Mouse (Mus musculus): Measurements from ENCODE around the gene Ifna16. TPM values are rescaled to one million over a fixed set of nuclear protein-coding genes. Genes with fewer than 3 reads are reported as not detected.

Ifna16 gene
- not detected for total RNA-seq (2021)
- long read RNA-seq, experiment 1: 0 reads
- long read RNA-seq, experiment 2: 0 reads

GRCm38 (mm10) chr4:88676824-88677223 lies at the start of gene Ifna16:
Ifna16 (minus strand) TSS chr4:88676924.
- intact Hi-C loops (cut with DNase I): no loop called here
- DNase-seq: no peak

- intact Hi-C loops (cut with DNase I): no loop called here
These were observed 46.9 kb upstream of the Ifna16 start for GRCm38 (mm10) chr4:88723497-88724090.

GRCm38 (mm10) chr4:88721791-88722721 lies 45.3 kb upstream of the Ifna16 start, which contains the start of the genes Gm26566 and Klhl9:
Gm26566 (plus strand) TSS chr4:88721805.
Klhl9 (minus strand) TSS chr4:88722465.
- peak; percentile 90 to 92 for DNase-seq
- intact Hi-C loops (cut with DNase I): no loop called here

More at GRCm38 (mm10) chr4:88723497-88724090, 46.9 kb upstream of the Ifna16 start:
- DNase-seq: no peak

- DNase-seq: no peak
- intact Hi-C loops (cut with DNase I): no loop called here
These were observed 42.0 kb upstream of the Ifna16 start for GRCm38 (mm10) chr4:88718715-88719114.

GRCm38 (mm10) chr4:88715059-88715458 lies 38.3 kb upstream of the Ifna16 start:
- DNase-seq: peak; percentile 31 to 62
- intact Hi-C loops (cut with DNase I): no loop called here

- no peak for DNase-seq
- intact Hi-C loops (cut with DNase I): no loop called here
These were observed 37.6 kb upstream of the Ifna16 start for GRCm38 (mm10) chr4:88714281-88714680.

GRCm38 (mm10) chr4:88707128-88707826 lies 30.6 kb upstream of the Ifna16 start:
- DNase-seq: no peak
- intact Hi-C loops (cut with DNase I): no loop called here

- intact Hi-C loops (cut with DNase I): no loop called here
- DNase-seq: no peak
These were observed 29.2 kb upstream of the Ifna16 start for GRCm38 (mm10) chr4:88705924-88706323.

- DNase-seq: no peak
- intact Hi-C loops (cut with DNase I): no loop called here
These were observed 22.6 kb upstream of the Ifna16 start for GRCm38 (mm10) chr4:88699301-88699700.

- DNase-seq: no peak
- intact Hi-C loops (cut with DNase I): no loop called here
These were observed 22.1 kb upstream of the Ifna16 start for GRCm38 (mm10) chr4:88698781-88699180.

- intact Hi-C loops (cut with DNase I): loop anchor here (1.0 kb wide), 1 partner anchor 30 kb away; no protein-coding TSS in a partner anchor
- DNase-seq: no peak
These were observed 21.0 kb upstream of the Ifna16 start for GRCm38 (mm10) chr4:88697753-88698152.

GRCm38 (mm10) chr4:88697108-88697507 lies 20.4 kb upstream of the Ifna16 start:
- intact Hi-C loops (cut with DNase I): loop anchor here (1.0 kb wide), 1 partner anchor 30 kb away; no protein-coding TSS in a partner anchor

GRCm38 (mm10) chr4:88696237-88696884 lies 19.6 kb upstream of the Ifna16 start:
- peak; percentile 32 to 59 for DNase-seq
- intact Hi-C loops (cut with DNase I): no loop called here

More at GRCm38 (mm10) chr4:88697108-88697507, 20.4 kb upstream of the Ifna16 start:
- no peak for DNase-seq

GRCm38 (mm10) chr4:88693392-88693791 lies 16.7 kb upstream of the Ifna16 start:
- DNase-seq: no peak
- intact Hi-C loops (cut with DNase I): no loop called here

GRCm38 (mm10) chr4:88692537-88692936 lies 15.8 kb upstream of the Ifna16 start:
- intact Hi-C loops (cut with DNase I): no loop called here
- DNase-seq: no peak

GRCm38 (mm10) chr4:88691259-88691658 lies 14.5 kb upstream of the Ifna16 start, which contains the start of gene Ifnab:
Ifnab (minus strand) TSS chr4:88691359.
- DNase-seq: no peak
- intact Hi-C loops (cut with DNase I): no loop called here

GRCm38 (mm10) chr4:88683812-88684211 lies 7.1 kb upstream of the Ifna16 start, which contains the start of gene Ifna2:
Ifna2 (minus strand) TSS chr4:88683912.
- intact Hi-C loops (cut with DNase I): loop anchor here (2.0 kb wide), 1 partner anchor 135 kb away; the partner anchor contains the start of gene Ifna11
- DNase-seq: no peak

GRCm38 (mm10) chr4:88681353-88681752 lies 4.6 kb upstream of the Ifna16 start:
- DNase-seq: no peak
- intact Hi-C loops (cut with DNase I): no loop called here

- intact Hi-C loops (cut with DNase I): no loop called here
These were observed 3.6 kb upstream of the Ifna16 start for GRCm38 (mm10) chr4:88680362-88680761.

GRCm38 (mm10) chr4:88655461-88655860 lies 21.3 kb downstream of the Ifna16 start:
- intact Hi-C loops (cut with DNase I): no loop called here

More at GRCm38 (mm10) chr4:88680362-88680761, 3.6 kb upstream of the Ifna16 start:
- DNase-seq: no peak

More at GRCm38 (mm10) chr4:88655461-88655860, 21.3 kb downstream of the Ifna16 start:
- no peak for DNase-seq

All from gastrocnemius, postnatal 36 days (tissue).